Mouse (Mus musculus) heart, postnatal 0 days (tissue): ENCODE measurements around the gene Efemp2.

Experiments used
- CTCF ChIP-seq: IDR thresholded peaks from 2 replicates; pipeline ENCODE4 v1.5.1; 2016; ENCODE audit warnings: antibody characterized with exemption, control low read depth, low read depth
- EP300 ChIP-seq: IDR thresholded peaks from 2 replicates; pipeline ENCODE4 v1.6.1; 2016; ENCODE audit warnings: antibody characterized with exemption, low read depth

DNA sequence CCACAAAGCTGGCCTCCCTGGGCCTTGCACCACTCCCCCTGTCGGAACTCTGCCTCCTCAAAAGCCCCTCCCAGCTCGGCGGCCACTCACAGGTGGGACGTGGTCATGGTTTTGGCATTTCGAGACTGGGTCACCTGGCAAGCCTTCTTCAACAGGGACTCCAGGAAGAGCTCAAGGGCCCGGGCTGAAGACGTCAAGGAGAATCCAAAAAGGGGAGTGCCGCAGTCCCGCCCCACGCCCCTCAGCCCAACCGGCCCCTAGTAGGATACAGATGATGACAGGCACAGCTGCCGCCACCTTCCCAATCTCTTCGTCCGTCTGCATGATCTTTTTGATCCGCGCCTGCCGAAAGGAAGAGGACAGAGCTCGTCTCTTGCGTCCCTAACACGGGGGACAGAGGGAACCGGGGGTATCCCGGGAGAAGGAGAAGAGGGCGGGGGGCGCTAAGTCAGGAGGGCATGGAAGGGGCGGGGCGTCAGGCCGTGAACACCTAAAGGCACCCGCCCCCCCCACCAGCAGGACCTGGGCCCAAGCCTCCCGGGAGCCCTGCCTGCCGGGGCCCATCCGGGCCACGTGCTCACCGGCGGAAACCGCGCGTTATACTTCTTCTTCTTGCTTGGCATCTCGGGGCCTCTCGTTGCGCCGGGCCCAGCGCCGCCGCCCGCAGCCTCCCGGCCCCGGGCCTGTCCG is 49.5 kb upstream of the Efemp2 start:
- TF ChIP-seq CTCF (no peak; the same call in 1 of the 2 replicates), EP300 (no peak)
